Mouse (Mus musculus) cerebellum, postnatal 10 days (tissue): ENCODE data around the gene Emilin2.
A peak's percentile ranks its signal among the peaks of the same experiment; 100 is the strongest.

ENCODE experiments used
- DNase-seq, 2 experiments: peaks; one replicate each; pipeline ENCODE4 v3.0.0; 2021; ENCODE audit warnings: mixed read lengths in 2 of 2

Emilin2 gene

GRCm38 (mm10) chr17:71263136-71263535, 48.6 kb downstream of the Emilin2 start:
- no peak for DNase-seq

DNA sequence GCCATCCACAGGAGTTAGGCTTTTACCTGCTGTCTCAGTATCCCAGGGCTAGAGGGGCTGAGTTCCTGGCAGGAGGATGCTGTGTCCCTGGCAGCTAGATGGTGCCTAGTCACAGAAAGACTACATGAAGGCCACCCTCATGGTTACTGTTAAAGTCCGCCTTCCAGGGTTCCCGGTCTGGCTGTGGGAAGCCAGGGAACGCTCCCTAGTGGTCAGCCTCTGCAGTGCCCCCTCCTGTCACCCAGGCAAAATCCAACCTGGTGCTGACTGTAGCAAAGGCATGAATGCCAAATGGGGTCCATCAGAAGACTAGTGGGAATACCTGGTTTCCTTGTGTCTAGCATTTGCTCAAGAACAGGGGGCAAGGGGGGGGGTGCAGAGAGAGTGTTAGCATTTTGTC, 51.1 kb downstream of the Emilin2 start:
- DNase-seq, result no peak

DNA sequence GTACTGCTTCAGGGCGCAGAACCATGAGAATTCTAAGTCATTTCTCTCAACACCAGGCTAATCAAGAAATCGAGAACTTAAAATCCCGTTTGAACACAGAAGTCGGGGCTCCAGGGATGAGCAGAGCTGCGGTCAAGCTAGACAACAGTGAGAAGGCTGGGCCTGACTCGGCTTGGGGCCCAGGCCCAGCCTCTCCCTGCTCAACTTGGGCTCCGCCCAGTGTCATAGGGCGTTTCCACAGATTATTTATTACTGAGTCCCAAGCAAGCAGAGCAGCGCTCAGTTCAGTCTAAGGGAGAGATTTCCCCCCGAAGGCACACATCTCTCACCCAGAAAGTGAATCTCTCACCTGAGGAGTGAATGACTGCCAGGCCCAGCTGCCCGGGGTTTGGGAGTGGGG, 52.1 kb downstream of the Emilin2 start:
- no peak for DNase-seq

- peak; percentile 24 to 53 for DNase-seq
Measured at GRCm38 (mm10) chr17:71256806-71257536, 54.8 kb downstream of the Emilin2 start.

DNA sequence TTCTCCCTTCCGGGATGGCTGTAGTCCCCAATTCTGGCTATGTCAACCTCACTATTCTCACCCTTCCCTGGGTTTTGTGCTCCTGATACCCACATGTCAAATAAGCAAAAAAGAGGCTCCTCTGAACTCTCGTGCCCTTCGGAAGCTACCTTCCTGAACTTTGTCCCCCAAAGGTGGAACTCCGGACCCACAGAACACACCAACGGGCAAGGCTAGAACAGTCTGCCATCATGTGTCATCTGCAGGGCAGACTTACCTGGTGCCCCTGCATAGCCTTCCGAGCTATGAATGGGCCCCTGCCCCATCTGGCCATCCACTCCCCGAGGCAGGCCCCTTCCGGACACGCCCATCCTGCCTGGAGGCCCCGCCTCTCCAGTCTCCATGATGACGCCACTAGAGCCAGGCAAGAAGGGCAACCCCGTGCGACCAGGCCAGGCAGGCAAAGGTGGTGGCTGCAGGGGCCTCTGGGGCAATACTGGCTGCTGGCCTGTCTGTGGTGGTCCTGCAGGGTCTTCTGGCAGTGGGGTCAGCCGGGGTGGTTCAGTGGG, 55.6 kb downstream of the Emilin2 start:
- DNase-seq, result no peak

DNA sequence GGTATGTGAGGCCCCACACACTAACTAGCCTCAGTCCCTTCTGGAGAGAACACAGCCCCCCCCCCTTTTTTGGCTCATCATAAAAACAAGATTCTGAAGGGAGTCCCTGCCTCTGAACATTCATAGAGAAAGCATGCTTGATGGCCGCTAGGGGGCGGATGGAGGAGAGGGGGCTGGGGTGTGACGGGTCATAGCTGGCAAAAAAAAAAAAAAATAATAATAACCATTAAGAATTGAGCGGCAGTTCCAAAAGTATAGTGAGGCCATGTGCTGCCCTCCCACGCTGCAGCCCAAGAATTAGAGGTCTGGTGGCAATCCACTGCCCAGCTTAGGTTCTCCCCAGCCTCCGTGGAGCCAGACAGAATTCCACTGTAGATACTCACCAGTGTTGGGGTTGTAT, 57.0 kb downstream of the Emilin2 start:
- DNase-seq, result peak; percentile 61 to 64

DNA sequence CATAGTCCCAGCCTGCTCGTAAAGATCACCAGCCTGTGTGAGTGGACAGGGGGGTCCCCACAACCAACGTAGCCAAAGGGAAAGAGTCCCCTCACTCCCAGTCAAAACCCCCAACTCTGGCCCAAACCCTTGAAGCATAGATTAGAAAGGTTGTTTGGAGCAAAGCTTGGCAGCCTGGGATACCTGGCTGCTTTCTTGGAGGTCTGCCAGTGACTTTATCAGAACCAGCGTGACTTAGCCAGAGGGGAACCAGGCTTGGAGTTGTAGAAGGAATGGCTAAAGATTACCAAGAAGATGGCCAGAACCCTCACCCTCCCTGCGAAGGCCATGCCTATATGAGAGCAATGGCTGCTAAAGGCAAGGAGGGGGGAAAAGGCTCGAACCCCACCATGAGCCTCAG, 57.7 kb downstream of the Emilin2 start:
- peak; percentile 42 to 51 for DNase-seq

GRCm38 (mm10) chr17:71253391-71253790, 58.4 kb downstream of the Emilin2 start:
- peak in 1 of 2 experiments; percentile 23 for DNase-seq

DNA sequence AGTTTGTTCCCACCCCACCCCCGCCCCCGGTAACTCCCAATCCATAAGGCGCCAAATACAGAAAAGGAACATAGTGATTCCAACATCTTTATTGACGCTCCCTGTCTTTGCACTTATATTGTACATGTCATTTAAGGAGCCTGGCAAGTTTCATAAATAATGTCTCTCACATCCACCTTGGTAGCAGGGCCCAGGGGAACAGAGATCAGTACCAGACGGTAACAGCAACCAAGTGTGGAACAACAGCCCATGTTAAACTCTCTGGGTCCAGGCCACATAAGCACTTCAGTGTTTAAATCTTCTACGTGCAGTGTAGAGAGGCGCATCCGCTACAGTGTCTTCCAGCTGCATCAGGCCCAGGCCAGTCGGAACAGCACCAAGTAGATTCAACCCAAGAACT, 59.7 kb downstream of the Emilin2 start:
- no peak for DNase-seq

- no peak for DNase-seq
Measured at GRCm38 (mm10) chr17:71251601-71252001, 60.2 kb downstream of the Emilin2 start.

DNA sequence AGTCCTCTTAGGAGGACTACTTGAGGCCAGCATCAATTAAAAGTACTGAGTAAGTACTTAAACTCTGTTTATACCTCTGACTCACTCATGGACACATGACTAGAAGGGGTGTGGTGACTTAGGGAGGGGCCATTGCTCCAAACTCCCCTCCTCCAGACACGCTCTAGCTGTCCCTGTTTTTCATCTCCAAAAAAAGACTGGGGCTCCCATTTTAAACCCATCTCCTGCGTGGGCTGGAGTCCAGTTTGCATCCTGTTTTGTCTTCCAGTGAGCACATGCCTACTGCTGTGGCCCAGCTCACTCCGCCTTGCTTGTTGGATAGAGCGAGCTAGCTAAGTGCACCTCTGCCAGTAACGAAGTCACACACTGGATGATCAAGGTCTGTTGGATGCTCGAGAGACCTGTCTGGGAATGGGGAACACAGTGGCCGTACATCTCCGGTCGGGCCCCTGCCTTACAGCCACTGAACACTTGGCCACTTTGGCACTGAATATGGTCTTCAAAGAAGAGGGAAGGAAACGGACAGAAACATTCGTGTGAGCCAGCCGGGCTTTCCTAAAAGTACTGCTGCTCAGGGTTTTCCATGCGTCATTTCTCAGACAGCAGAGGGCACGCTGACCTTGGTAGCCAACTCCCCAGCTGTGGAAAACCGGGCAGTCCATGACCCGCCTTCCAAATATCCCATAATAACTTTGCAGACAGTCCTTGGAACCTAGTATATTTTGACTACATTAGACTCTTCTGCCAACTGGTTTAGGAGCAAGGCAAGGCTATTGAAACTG, 60.8 kb downstream of the Emilin2 start:
- DNase-seq, result no peak

- DNase-seq, result no peak
Measured at GRCm38 (mm10) chr17:71250046-71250445, 61.7 kb downstream of the Emilin2 start.

- no peak for DNase-seq
Measured at GRCm38 (mm10) chr17:71248963-71249362, 62.8 kb downstream of the Emilin2 start.

DNA sequence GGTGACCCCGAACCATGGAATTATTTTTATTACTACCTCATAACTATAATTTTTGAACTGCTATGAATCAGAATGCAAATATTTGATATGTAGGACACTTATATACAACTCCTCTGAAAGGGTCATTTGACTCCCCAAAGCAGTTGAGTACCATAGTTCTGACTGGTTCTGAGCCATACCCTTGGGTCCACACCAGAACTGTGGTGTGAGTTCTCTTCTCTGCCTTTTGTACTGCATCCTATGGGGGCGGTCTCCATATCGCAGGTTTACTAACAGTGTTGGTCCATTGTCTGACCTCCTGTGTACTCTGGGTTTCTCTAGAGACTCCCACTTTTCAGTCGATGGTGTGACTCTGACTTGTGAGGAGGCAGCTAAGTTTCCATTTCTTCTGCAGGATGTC, 65.8 kb downstream of the Emilin2 start:
- DNase-seq, result no peak

DNA sequence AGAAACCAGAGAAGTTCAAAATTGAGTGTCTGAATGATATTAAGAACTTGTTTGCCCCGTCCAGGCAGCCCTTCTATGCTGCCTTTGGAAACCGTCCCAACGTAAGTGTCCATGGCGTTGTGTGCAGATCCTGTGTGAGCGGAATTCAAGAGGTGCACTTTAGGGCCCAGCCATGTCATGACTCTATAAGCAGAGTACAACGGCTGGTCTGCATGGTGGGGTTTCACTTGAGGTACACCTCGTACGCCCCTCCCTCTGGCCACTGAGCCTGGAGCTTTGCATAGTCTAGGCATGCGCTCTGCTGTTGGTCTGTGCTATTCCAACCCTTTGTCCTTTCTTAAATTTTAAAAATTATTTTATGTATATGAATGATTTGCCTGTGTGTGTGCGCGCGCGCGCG, 66.6 kb downstream of the Emilin2 start:
- DNase-seq, result no peak

GRCm38 (mm10) chr17:71242666-71243065, 69.1 kb downstream of the Emilin2 start:
- no peak for DNase-seq

DNA sequence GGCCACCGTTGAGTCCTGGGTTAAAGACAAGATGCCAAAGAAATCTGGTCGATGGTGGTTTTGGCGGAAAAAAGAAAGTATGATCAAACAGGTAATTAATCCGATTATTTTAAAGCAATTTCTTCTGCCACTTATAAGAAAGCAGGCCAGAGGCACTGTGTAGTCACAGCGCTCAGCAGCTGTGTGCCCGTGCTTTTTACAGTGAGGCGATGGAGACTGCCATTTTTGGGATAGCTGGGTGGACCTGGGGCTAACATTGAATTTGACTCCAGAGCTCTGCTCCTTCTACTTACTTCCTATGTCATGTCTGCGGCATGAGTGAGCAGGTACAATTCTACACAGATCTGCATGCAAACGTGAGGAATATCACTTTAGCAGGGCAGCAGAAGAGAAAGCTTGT, 71.0 kb downstream of the Emilin2 start:
- no peak for DNase-seq

- DNase-seq, result no peak
Measured at GRCm38 (mm10) chr17:71238494-71238893, 73.3 kb downstream of the Emilin2 start.

DNA sequence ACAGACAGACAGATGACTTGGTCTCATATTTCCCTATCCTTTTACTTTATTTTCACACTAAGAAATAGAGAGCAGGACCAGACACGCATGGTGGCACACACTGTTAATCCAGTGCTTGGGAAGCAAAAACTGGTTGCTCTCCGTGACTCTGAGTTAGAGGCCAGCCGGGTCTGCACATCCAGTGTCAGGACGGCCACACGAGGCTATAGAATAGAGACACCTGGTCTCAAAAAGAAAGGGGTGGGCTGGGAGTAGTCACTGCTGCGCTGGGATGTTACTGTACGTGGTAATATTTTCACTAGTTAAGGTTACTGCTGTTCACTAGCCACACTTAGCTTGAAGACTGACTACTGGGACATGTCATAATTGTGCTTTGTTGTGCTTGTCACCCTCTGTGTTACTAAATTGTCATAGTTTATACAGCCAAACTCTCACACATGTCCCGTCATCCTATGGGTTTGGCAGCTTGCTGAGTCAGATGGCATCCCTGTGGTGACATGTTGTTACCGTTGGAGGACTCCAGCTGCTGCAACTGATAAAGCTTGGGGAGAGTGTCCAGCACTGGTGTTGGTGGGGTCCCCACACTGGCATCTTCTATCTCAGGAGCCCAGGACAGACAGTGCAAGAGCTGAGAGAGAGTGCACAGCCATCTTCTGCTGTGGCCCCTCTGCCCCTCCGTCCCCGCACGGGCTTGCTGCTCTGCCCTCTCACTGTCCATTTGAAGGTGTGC, 76.4 kb downstream of the Emilin2 start:
- DNase-seq, result no peak

GRCm38 (mm10) chr17:71234041-71234594, 77.7 kb downstream of the Emilin2 start:
- DNase-seq, result no peak

- DNase-seq, result no peak
Measured at GRCm38 (mm10) chr17:71233210-71233609, 78.6 kb downstream of the Emilin2 start.

DNA sequence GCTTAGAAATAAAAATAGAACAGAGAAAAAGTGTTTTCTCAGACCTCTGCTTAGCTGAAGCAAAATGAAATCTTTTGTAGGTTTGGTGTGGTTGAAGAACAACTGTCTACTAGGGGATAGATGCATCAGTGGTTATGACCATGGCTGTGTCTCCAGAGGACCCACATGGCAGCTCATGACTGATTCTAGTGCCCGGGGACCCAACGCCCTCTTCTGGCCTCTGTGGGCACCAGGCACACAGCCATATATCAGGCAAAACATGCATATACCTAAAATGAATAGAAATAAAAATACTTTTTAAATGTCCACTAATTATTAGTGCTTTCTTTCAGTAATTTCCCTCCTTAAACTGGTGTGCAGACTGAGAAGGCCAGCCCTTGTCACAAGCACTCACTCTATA, 79.8 kb downstream of the Emilin2 start:
- DNase-seq, result no peak

GRCm38 (mm10) chr17:71230108-71230709, 81.6 kb downstream of the Emilin2 start:
- no peak for DNase-seq
